Mouse (Mus musculus) G1E (cell line): ENCODE results near the gene Tmem106a.

ENCODE experiments used
- CTCF ChIP-seq: IDR thresholded peaks from 2 replicates; pipeline ENCODE4 v1.5.1; 2012; ENCODE audit warnings: low read depth, low read length, inconsistent platforms, mixed read lengths
- GATA1 ChIP-seq: IDR thresholded peaks from 2 replicates; pipeline ENCODE4 v1.6.1; 2012; ENCODE audit warnings: borderline replicate concordance, low read length, inconsistent platforms, mixed read lengths

- TF ChIP-seq CTCF (no peak), GATA1 (no peak)
Measured at GRCm38 (mm10) chr11:101553354-101553930, 28.6 kb upstream of the Tmem106a start.
